Mouse (Mus musculus) fibroblast of lung, adult 2 months (primary cell): ENCODE measurements around the gene Smtnl2.

Source experiments
- DNase-seq: peaks from one replicate; pipeline ENCODE4 v3.0.0-alpha.2; 2011; ENCODE audit warnings: low read depth

The Smtnl2 gene

GRCm38 (mm10) chr11:72401068-72401467 is 10.4 kb downstream of the Smtnl2 start:
- DNase-seq = no peak

DNA sequence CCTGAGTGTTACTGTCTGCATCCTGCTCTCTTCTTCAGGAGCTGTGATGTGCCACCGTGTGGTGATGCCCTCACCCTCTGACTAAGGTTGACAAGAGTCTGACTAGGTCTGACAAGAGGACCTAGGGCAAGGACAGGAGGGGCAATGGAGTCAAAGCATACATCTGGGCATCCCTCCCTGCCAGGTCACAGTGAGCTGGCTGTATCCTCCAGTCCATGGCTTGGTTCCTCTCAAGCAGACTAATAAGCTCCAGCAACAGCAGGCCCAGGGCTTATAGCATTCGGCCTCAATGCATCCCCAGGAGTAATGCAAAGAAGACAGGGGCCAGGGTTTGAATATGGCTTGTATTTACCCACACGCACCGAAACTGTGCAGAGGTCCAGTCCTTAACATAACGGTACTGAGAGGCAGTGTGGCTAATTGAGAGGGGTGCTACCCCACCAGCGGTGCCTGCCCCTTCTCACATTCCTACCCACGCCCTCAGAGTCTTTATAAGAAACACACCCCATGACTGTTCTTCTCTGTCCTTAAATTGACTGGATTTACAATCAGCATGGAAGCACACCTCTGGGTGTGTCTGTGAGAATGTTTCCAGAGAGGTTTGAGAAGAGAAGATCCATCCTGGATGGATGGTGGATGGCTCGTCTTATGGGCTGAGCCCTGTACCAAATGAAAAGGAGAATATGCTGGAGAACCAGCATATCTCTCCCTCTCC is 13.5 kb downstream of the Smtnl2 start:
- DNase-seq = no peak

GRCm38 (mm10) chr11:72397072-72397471 is 14.4 kb downstream of the Smtnl2 start:
- peak; percentile 16 for DNase-seq

GRCm38 (mm10) chr11:72396621-72397020 is 14.9 kb downstream of the Smtnl2 start:
- no peak for DNase-seq

DNA sequence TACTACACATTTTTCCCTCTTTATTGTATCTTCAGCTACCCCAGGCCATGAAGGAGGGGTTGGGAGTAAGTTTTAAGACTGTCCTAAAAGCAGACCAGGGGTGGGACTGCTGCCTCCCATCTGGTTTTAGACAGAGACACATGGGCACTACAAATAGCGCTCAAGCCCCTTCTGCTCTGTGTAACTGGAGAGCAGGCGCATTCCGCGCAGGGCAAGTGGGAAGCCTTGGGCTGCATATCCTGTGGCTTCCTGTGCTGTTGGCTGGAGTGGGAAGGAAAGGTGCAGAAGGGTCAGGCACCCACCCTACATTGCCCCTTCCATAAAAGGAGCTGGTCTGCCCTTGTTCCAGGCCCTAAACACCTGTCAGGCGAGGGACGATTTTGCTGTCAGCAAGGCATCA is 15.9 kb downstream of the Smtnl2 start:
- no peak for DNase-seq

DNA sequence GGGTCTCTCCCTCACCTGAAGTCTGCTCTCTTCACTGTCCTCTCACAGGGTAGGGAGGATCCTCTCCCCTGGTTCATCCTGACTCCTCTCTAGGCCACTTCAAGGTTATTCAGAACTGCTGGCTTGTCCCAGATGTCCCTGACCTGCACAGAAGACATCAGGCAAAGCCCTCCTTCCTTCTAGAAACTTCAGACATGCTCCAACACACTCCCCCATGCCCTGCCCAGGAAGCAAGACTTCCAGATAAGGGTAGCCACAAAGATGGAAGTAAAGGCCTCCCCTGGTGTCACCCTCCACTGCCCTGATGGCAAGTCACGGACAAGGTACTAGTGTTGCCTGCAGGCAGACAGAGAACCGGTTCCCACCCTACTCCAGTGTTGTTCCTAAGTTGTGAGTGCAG is 16.8 kb downstream of the Smtnl2 start:
- no peak for DNase-seq

DNA sequence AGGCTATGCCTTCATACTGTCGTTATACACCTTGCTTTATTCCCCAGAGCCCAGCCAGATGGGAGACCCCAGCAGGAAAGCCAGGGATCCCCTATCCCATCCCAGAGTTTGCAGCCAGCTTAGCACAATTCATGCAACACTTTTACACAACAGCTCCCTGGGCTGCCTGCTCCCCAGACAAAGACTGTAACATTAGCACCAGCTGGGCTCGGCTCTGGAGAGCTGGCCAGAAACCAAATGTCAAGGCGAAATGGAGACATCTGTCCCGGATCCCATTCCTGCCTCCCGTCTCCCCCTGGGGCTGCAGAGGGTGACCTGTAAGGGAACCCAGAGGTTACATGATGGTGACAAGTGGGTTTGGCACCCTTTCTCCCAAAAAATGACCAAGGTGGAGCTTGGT is 17.8 kb downstream of the Smtnl2 start:
- DNase-seq = no peak

DNA sequence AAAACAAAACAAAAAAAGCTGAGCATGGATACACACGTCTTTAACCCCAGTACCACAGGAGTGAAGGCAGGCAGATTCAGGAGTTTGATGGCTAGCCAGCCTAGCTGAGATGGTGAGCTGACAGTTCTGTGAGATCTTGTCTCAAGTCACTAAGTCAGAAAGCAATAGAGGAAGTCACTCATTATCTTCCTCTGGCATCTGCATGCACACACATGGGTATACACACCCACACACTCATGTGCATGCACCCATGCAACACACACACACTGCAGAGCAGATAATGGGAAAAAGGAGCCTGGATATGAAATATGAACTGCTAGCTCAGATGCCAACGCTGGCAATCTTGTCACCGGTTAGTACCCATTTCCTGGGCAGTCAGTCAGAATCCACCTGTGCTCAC is 18.3 kb downstream of the Smtnl2 start:
- DNase-seq = no peak

DNA sequence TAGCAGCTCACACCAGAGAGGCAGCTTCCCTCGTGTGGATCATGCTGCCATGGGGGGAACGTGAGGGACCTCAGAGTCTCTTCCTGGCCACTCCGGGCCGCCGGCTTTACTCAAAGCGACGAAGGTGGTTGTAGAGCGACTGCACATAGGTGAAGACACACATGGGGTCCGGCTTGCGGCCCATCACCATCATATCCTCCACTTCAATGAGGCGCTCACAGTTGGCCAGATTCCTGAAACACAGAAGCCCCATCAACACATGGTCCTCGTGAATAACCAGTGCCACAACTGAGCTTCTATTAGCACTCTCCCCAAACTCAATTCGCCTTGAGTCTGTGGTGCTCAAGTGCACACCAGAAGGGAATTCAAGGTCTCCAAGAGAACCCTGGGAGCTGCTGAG is 20.3 kb downstream of the Smtnl2 start:
- no peak for DNase-seq

- no peak for DNase-seq
Observed at GRCm38 (mm10) chr11:72389407-72390142, 21.9 kb downstream of the Smtnl2 start.

DNA sequence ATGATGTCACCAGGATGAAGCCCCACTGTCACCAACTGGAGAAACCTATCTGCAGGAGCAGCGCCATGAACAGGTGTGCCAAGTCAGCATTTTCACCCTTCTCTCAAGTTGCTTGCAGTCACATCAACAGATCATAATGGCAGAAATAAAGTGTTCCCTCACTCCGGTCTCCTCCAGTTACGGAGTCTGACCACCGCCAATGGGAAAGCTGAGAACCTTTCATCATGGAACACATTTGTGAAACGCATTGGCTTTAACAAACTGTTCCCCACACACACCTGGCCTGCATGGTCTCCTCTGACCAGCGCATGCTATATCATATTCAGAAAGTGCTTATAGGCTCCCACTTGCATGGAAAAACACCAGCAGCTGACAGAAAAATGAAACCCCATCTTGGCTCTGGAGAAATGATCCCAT is 23.4 kb downstream of the Smtnl2 start:
- DNase-seq = no peak

GRCm38 (mm10) chr11:72379351-72379750 is 32.2 kb downstream of the Smtnl2 start:
- no peak for DNase-seq

DNA sequence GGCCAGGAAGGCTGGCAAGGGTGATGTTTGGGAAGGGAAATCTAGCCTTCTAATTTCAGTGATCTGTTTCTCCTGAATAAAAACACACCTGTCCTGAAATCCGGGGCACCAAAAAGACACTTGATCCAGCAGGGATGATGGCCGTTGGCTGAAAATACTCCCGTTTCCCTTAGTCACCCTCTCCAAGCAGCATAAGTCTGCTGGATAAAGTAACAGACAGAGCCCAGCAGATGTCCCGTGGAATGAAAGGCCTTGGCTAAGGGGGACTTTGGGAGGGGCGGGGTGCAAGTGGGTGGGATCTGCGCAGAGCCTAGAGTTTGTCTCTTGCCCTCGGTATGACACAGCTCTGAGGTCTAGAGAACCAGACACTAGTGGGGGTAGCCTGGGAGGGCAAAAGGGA is 33.3 kb downstream of the Smtnl2 start:
- DNase-seq = no peak

DNA sequence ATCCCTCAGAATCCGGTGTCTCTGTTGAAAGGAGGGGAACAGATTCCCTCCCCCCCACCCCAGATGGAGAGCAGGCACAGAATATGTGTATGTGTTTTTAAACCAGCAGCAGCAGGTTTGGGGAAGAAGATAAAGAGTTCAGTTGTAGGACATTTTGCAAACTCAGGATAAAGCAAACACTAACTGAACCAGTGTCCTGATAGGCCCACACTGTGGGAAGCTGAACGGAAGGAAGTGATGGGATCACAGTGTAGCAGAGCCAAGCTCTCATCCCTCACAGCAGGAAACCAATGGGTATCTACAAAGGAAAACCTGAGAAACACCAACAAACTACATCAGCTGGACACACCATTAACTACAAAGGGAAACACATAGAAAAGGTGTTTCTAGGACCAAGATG is 35.0 kb downstream of the Smtnl2 start:
- DNase-seq = no peak

GRCm38 (mm10) chr11:72369904-72370672 is 41.4 kb downstream of the Smtnl2 start:
- DNase-seq = peak; percentile 15

DNA sequence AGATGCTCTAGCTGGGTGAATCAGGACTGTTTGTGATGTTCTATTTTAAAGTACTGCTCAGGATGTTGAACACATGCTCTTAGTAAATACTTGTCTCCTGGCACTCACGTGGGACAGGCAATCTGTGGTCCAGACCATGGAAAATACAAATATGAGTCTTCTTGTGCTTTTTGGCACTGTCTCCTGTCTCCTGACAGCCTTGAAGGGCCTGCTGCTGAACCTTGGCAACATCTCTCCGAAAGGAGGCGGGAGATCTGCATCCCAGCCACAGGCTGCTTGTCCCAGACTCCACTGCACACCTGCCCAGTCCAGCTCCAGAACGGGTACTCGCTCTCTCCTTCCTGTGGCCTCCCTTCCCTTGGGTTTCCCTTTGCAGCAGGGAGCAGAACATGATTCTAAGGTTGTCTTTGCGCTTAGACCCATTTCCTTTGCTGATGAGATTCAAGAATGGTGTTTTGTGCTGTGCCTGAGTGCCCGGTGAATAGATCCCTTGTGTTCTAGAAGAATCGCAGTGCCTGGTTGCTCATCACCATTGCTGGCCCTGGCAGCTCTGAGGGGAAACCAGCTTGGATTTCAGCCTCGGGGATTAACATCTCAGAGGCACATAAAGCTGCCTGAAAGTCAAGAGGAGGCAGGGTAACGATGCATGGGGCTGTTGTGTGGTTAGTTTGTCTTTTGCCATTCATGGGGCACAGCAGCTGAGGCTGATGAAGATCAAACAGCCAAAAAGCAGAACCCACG is 43.4 kb downstream of the Smtnl2 start:
- DNase-seq = peak; percentile 20

GRCm38 (mm10) chr11:72366126-72366525 is 45.4 kb downstream of the Smtnl2 start:
- DNase-seq = no peak

- DNase-seq = no peak
Observed at GRCm38 (mm10) chr11:72364526-72364925, 47.0 kb downstream of the Smtnl2 start.

GRCm38 (mm10) chr11:72363523-72364240 is 47.8 kb downstream of the Smtnl2 start:
- no peak for DNase-seq

- DNase-seq = no peak
Observed at GRCm38 (mm10) chr11:72362347-72362741, 49.2 kb downstream of the Smtnl2 start, which contains the start of gene Tekt1. Gene Tekt1, minus strand, starts transcription at chr11:72362442.
